Mouse (Mus musculus) neutrophil, adult 83 days (primary cell): ENCODE measurements around the gene Sgsm1. TPM values are rescaled to one million over a fixed set of nuclear protein-coding genes. Genes with fewer than 3 reads are reported as not detected.

Experiments used
- total RNA-seq, 2 experiments: library from RNA; stranded (reverse); gene quantifications; one replicate each; pipeline ENCODE4 v1.2.4; 2023

Gene Sgsm1
- not detected for total RNA-seq

GRCm38 (mm10) chr5:113310377-113311003 lies at the start of gene Sgsm1:
TSS of gene Sgsm1 (minus strand) at chr5:113310786.

GRCm38 (mm10) chr5:113357186-113357585 lies 46.6 kb upstream of the Sgsm1 start, which contains the start of gene Aym1:
TSS of gene Aym1 (plus strand) at chr5:113357294.

GRCm38 (mm10) chr5:113226632-113227102 lies 83.9 kb downstream of the Sgsm1 start, which contains the start of gene Tmem211:
TSS of gene Tmem211 (plus strand) at chr5:113226909.

GRCm38 (mm10) chr5:113221147-113221865 lies 89.3 kb downstream of the Sgsm1 start, which contains the start of gene 2900026A02Rik:
TSS of gene 2900026A02Rik (minus strand) at chr5:113221236.

Other genes starting within 250 kb of the Sgsm1 start
- gene Crybb2, start 240.7 kb downstream of the Sgsm1 start, total RNA-seq: not detected
- not detected for gene Crybb3, start 229.2 kb downstream of the Sgsm1 start, total RNA-seq
- gene 2900026A02Rik, start 89.5 kb downstream of the Sgsm1 start, total RNA-seq: under 1 TPM; 0.31 to 0.42 TPM
- not detected for gene Tmem211, start 83.9 kb downstream of the Sgsm1 start, total RNA-seq
- not detected for gene Aym1, start 46.5 kb upstream of the Sgsm1 start, total RNA-seq
- not detected for gene Wscd2, start 179.5 kb upstream of the Sgsm1 start, total RNA-seq